ENCODE assay signal across 8 mouse cellular contexts in genomic region chr14:103051159-103051769, GRCm38 (mm10). TPM values are rescaled to one million over a fixed set of nuclear protein-coding genes. Genes with fewer than 3 reads are reported as not detected.
A peak's percentile ranks its signal among the peaks of the same experiment; 100 is the strongest.
DNase-seq lines count a peak whose midpoint lies in the region; ATAC-seq and TF ChIP-seq lines count a peak whose summit lies in the region.

No protein-coding gene starts in this region.

- WGBS in embryonic facial prominence, embryonic 14.5 days, result 34% methylated on average over 8 of the region's 8 CpGs
- WGBS in kidney, embryonic 15.5 days, result 38% methylated on average over 8 of the region's 8 CpGs
- 36% methylated on average over 8 of the region's 8 CpGs for WGBS in liver, adult 2 months

- H3K4me2 ChIP-seq in embryonic facial prominence, embryonic 14.5 days (ENCODE audit: low read depth, low read length), result no peak overlapping the region
- H3K4me2 ChIP-seq in kidney, embryonic 15.5 days, result no peak overlapping the region

- no peaks in the 10 kb centered on the region for H3K27me3 ChIP-seq in embryonic facial prominence, embryonic 14.5 days (replicated peaks; ENCODE audit: control insufficient read depth, insufficient read depth, low read length)
- no peaks in the 10 kb centered on the region for H3K27me3 ChIP-seq in kidney, embryonic 15.5 days
- H3K27me3 ChIP-seq in liver, adult 2 months (ENCODE audit: control insufficient read depth, insufficient read depth, low read length), result no peaks in the 10 kb centered on the region

- DNase-seq in A20 (ENCODE audit: low read depth, low spot score), result peak; percentile 93
- DNase-seq in adrenal gland, postnatal 14 days, result peak; percentile 92
- peak; percentile 70 for DNase-seq in embryonic facial prominence, embryonic 14.5 days (ENCODE audit: low spot score)
- peak; percentile 57 to 76 for DNase-seq in heart, adult 9 months (ENCODE audit: low spot score in 2 of 2)
- peak; percentile 48 for DNase-seq in liver, adult 2 months (ENCODE audit: extremely low read depth, low read depth, low spot score)
- DNase-seq in monocyte, adult 2 months (ENCODE audit: low read depth in 1 of 2, low spot score in 2 of 2), result peak; percentile 73 to 90
- DNase-seq in spleen, postnatal 4 days (ENCODE audit: low spot score in 2 of 2), result peak; percentile 80 to 92

- no peaks in the 10 kb centered on the region for H3K79me2 ChIP-seq in liver, adult 2 months (ENCODE audit: control insufficient read depth, insufficient read depth, low read length)

- H3K9me3 ChIP-seq in embryonic facial prominence, embryonic 14.5 days (ENCODE audit: control insufficient read depth, low read length), result no peaks in the 10 kb centered on the region
- no peaks in the 10 kb centered on the region for H3K9me3 ChIP-seq in kidney, embryonic 15.5 days (replicated peaks)

- no peak overlapping the region for H3K4me3 ChIP-seq in embryonic facial prominence, embryonic 14.5 days (ENCODE audit: low read depth, low read length)
- no peak overlapping the region for H3K4me3 ChIP-seq in kidney, embryonic 15.5 days (replicated peaks)
- H3K4me3 ChIP-seq in liver, adult 2 months (ENCODE audit: insufficient read depth, low read depth, low read length), result no peak overlapping the region; the same call in 1 of the 2 replicates

- TF ChIP-seq POLR2A in liver, adult 2 months (IDR thresholded peaks at IDR 0.05; ENCODE audit: extremely low read depth, insufficient read depth, low read length), result no peak

- peak; percentile 86 for ATAC-seq in embryonic facial prominence, embryonic 14.5 days (ENCODE audit: low read depth)
- ATAC-seq in kidney, embryonic 15.5 days (replicated peaks; ENCODE audit: low FRiP score), result peak; percentile 91

- TF ChIP-seq CTCF in liver, adult 2 months (IDR thresholded peaks at IDR 0.05; ENCODE audit: low read depth, low read length), result peak; percentile 100

- no peak overlapping the region for H3K9ac ChIP-seq in embryonic facial prominence, embryonic 14.5 days (ENCODE audit: low read depth, low read length)
- no peak overlapping the region for H3K9ac ChIP-seq in kidney, embryonic 15.5 days
- no peak overlapping the region for H3K9ac ChIP-seq in liver, adult 2 months (ENCODE audit: low read depth, low read length)

- no peak overlapping the region for H3K27ac ChIP-seq in embryonic facial prominence, embryonic 14.5 days (replicated peaks; ENCODE audit: low read depth, low read length)
- H3K27ac ChIP-seq in kidney, embryonic 15.5 days, result no peak overlapping the region
- H3K27ac ChIP-seq in liver, adult 2 months (replicated peaks; ENCODE audit: insufficient read depth, low read depth, low read length), result no peak overlapping the region

- H3K36me3 ChIP-seq in embryonic facial prominence, embryonic 14.5 days (ENCODE audit: control insufficient read depth, insufficient read depth, low read length), result no peaks in the 10 kb centered on the region
- H3K36me3 ChIP-seq in kidney, embryonic 15.5 days, result no peaks in the 10 kb centered on the region
- H3K36me3 ChIP-seq in liver, adult 2 months (ENCODE audit: control insufficient read depth, insufficient read depth, low read length), result no peaks in the 10 kb centered on the region

- no peaks in the 10 kb centered on the region for H3K4me1 ChIP-seq in embryonic facial prominence, embryonic 14.5 days (ENCODE audit: control insufficient read depth, insufficient read depth, low read length)
- no peaks in the 10 kb centered on the region for H3K4me1 ChIP-seq in kidney, embryonic 15.5 days
- no peaks in the 10 kb centered on the region for H3K4me1 ChIP-seq in liver, adult 2 months (ENCODE audit: control insufficient read depth, insufficient read depth, low read length)

RNA-seq across cellular contexts. Expression of gene Acod1, which starts 4.5 kb away (rescaled TPM):
- not detected in 2 replicates for total RNA-seq in adrenal gland, postnatal 14 days (2021)
- polyA plus RNA-seq in embryonic facial prominence, embryonic 14.5 days (2014; fragmentation: Nextera tagmentation; extraction: Ambion mirVana), result 0.06 TPM in 1 of 2 replicates, not detected in the other
- not detected in 2 replicates for polyA plus RNA-seq in kidney, embryonic 15.5 days (2015; fragmentation: Nextera tagmentation; extraction: Ambion mirVana)
- 0.07 and 0.09 TPM in 2 replicates for total RNA-seq in liver, adult 2 months (2014; rRNA removed)
- polyA plus RNA-seq in liver, adult 2 months (2012; rRNA removed), result 0.07 TPM in 1 of 2 replicates, not detected in the other

RNA-seq across cellular contexts. Expression of gene Cln5, which starts 18.8 kb away (rescaled TPM):
- 24.1 and 26.0 TPM in 2 replicates for total RNA-seq in adrenal gland, postnatal 14 days (2021)
- 34.3 and 34.9 TPM in 2 replicates for polyA plus RNA-seq in embryonic facial prominence, embryonic 14.5 days (2014; fragmentation: Nextera tagmentation; extraction: Ambion mirVana)
- polyA plus RNA-seq in kidney, embryonic 15.5 days (2015; fragmentation: Nextera tagmentation; extraction: Ambion mirVana), result 33.9 and 34.6 TPM in 2 replicates
- total RNA-seq in liver, adult 2 months (2014; rRNA removed), result 30.3 and 41.9 TPM in 2 replicates
- polyA plus RNA-seq in liver, adult 2 months (2012; rRNA removed), result 17.2 and 20.2 TPM in 2 replicates

RNA-seq across cellular contexts. Expression of gene Fbxl3, which starts 48.1 kb away (rescaled TPM):
- 69.7 and 89.3 TPM in 2 replicates for total RNA-seq in adrenal gland, postnatal 14 days (2021)
- 34.1 and 35.0 TPM in 2 replicates for polyA plus RNA-seq in embryonic facial prominence, embryonic 14.5 days (2014; fragmentation: Nextera tagmentation; extraction: Ambion mirVana)
- 22.8 and 23.9 TPM in 2 replicates for polyA plus RNA-seq in kidney, embryonic 15.5 days (2015; fragmentation: Nextera tagmentation; extraction: Ambion mirVana)
- 51.0 and 51.1 TPM in 2 replicates for total RNA-seq in liver, adult 2 months (2014; rRNA removed)
- 25.6 and 27.9 TPM in 2 replicates for polyA plus RNA-seq in liver, adult 2 months (2012; rRNA removed)
